Mouse (Mus musculus): ENCODE measurements at regions not wholly inside any gene's neighbourhood (a gene's known extent, or its start where the extent isn't known, plus 50 kb on each side); places are given as distances from the start of the nearest gene placed in this dataset.

DNA sequence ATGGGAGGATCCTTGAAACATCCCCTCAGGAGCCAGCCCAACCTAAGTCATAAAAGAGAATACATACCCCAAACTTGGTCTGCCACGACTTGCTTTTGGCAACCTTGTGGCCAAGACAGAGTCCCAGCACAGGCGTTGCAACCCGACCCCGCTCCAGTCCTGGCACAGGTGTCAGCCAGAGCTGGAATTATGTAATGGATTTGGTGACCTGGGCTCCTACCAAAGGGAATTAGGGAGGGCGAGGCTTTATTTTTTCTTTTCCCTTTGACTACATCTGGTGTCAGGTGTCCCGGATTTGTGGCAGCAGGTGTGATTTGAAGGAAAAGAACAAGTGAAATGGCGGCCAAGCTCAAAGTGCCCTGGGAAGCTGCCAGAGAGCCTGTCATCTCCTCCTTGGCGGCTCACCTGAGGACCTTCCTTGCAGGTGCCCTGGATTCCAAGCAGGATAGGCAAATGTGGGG is 212.9 kb downstream of the Mef2c start:
- no peaks in the 10 kb centered on the region for H3K36me3 ChIP-seq (ENCODE audit: control insufficient read depth, insufficient read depth, low read length, poor library complexity, severe bottlenecking)
- no peaks in the 10 kb centered on the region for H3K9me3 ChIP-seq (replicated peaks; ENCODE audit: control insufficient read depth, insufficient read depth, low read length, poor library complexity, severe bottlenecking)
- no peak overlapping the region for H3K27ac ChIP-seq (ENCODE audit: insufficient read depth, low read length)
- no peaks in the 10 kb centered on the region for H3K4me1 ChIP-seq (ENCODE audit: control insufficient read depth, insufficient read depth, low read length)
- H3K27me3 ChIP-seq (ENCODE audit: control insufficient read depth, insufficient read depth, low read length, poor library complexity, severe bottlenecking): peaks cover 26% of the 10 kb centered on the region
- TF ChIP-seq EP300 (IDR thresholded peaks at IDR 0.05; ENCODE audit: insufficient read depth, low read depth, low read length): no peak
- no peak for TF ChIP-seq POLR2A (IDR thresholded peaks at IDR 0.05; ENCODE audit: insufficient read depth, low read length)
- no peak for TF ChIP-seq CTCF (IDR thresholded peaks at IDR 0.05; ENCODE audit: low read depth, low read length)
- no peak overlapping the region for H3K4me3 ChIP-seq (ENCODE audit: low read depth, low read length)
- no peak overlapping the region for H3K9ac ChIP-seq (ENCODE audit: low read depth, poor library complexity, severe bottlenecking)

DNA sequence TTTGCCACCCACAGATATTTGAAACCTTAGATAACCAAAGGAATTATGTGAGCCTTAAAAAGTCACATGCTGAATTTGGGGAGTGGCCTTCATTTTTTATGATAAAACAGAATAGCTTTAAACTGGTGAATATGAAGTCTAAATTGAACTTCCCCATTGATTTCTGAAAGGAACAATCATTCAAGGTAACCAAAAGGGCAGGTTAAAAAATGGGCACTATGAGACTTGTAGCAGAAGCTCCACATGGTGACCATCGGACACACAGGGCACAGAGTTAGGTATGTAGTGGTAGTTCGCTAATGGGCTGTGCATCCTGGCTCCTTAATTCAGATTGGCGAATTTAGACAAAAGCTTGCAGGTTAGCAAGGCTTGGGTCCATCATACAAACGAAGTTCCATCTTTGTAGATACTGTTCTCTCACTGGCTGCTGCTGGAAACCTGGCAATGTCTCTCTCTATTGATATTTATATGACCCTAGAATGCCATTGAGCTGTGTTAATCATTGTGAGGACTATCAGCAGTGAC is 213.9 kb downstream of the Mef2c start:
- Histone ChIP-seq H3K4me1 (ENCODE audit: control insufficient read depth, insufficient read depth, low read length) (no peaks in the 10 kb centered on the region), H3K9ac (ENCODE audit: low read depth, poor library complexity, severe bottlenecking) (no peak overlapping the region), H3K27ac (ENCODE audit: insufficient read depth, low read length) (no peak overlapping the region)

DNA sequence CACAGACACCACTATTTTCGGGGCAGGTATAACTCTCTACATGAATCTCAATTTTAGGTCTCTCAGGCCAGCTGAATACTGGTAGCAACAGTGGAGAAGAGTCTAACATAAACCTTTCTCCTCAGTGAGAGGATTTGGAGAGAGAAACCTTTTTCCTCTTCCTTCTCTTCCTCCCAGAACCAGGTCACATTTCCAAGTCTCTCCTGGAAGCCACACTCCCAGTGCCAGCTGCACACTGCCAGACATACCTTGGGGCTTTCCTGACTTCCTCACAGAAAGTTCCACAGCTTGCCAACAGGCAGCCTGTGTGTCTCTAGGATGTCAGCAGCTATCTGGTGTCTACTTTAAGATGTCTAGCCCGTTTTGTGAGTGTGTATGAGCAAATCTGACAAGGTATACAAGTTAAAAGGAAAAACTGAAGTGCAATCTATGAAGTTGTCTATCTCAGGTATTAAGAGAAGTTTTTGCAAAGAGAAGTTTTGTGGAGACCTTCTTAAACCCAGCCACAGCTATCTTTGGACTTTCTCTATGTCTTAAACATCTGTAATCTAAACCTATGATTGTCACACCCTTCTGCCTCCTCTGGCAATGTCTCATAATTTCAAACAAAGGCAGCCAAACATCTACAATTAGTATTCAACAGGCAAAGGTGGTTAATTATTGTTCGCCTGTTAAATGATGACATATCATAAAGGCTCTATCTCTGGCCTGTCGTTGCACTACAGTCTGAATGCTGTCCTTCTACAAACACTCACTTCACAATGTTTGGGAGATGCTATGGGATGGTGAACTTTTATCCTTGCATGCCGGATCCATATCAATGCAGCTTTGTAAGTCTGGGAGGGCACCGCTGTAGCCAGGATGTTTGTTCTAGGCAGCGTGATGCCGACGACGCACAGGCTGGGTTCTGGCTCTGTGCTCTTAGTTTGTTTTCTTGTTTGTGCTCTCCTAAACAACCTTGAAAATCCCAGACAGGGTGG is 214.9 kb downstream of the Mef2c start:
- Histone ChIP-seq H3K9me3 (replicated peaks; ENCODE audit: control insufficient read depth, insufficient read depth, low read length, poor library complexity, severe bottlenecking) (no peaks in the 10 kb centered on the region), H3K4me3 (ENCODE audit: low read depth, low read length) (no peak overlapping the region), H3K9ac (ENCODE audit: low read depth, poor library complexity, severe bottlenecking) (no peak overlapping the region), H3K4me1 (ENCODE audit: control insufficient read depth, insufficient read depth, low read length) (no peaks in the 10 kb centered on the region), H3K27me3 (ENCODE audit: control insufficient read depth, insufficient read depth, low read length, poor library complexity, severe bottlenecking) (peaks cover 36% of the 10 kb centered on the region), H3K36me3 (ENCODE audit: control insufficient read depth, insufficient read depth, low read length, poor library complexity, severe bottlenecking) (no peaks in the 10 kb centered on the region), H3K27ac (ENCODE audit: insufficient read depth, low read length) (no peak overlapping the region)
- TF ChIP-seq EP300 (IDR thresholded peaks at IDR 0.05; ENCODE audit: insufficient read depth, low read depth, low read length) (no peak), POLR2A (IDR thresholded peaks at IDR 0.05; ENCODE audit: insufficient read depth, low read length) (no peak), CTCF (IDR thresholded peaks at IDR 0.05; ENCODE audit: low read depth, low read length) (no peak)

More for the DNA sequence above, 213.9 kb downstream of the Mef2c start:
- Histone ChIP-seq H3K27me3 (ENCODE audit: control insufficient read depth, insufficient read depth, low read length, poor library complexity, severe bottlenecking) (peaks cover 33% of the 10 kb centered on the region), H3K36me3 (ENCODE audit: control insufficient read depth, insufficient read depth, low read length, poor library complexity, severe bottlenecking) (no peaks in the 10 kb centered on the region), H3K9me3 (replicated peaks; ENCODE audit: control insufficient read depth, insufficient read depth, low read length, poor library complexity, severe bottlenecking) (no peaks in the 10 kb centered on the region), H3K4me3 (ENCODE audit: low read depth, low read length) (no peak overlapping the region)
- no peak for TF ChIP-seq EP300 (IDR thresholded peaks at IDR 0.05; ENCODE audit: insufficient read depth, low read depth, low read length)

DNA sequence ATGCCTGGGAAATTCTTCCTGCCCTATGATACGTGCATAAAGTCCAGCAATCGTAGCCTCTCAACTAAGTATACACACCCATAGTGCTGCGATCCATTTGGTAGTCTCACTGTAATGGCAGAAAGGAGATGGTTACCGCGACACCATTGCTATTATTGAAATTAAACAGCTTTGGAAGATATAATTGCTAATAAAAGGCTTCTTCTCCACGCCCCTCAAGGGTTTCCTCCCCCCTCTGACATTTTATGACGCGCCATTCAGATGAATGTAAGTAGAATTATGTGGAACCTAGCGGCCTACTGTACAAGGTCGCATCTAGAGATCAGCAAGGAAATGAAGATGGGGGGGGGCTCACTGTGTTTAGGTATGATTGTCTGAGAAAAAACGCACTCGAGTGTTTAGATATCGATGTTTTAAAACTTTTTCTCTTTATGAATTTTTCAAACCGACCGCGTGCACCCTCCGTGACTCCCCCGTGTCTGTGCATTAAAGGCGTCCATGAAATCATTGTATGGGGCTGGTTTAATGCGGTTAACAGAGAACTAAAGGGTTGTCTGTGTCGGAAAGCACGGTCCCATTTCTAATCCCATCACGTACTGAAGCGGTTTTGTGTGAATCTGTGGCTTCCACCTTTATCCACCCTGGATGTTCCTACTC is 215.9 kb downstream of the Mef2c start:
- Histone ChIP-seq H3K4me3 (ENCODE audit: low read depth, low read length) (no peak overlapping the region), H3K9me3 (replicated peaks; ENCODE audit: control insufficient read depth, insufficient read depth, low read length, poor library complexity, severe bottlenecking) (no peaks in the 10 kb centered on the region), H3K27me3 (ENCODE audit: control insufficient read depth, insufficient read depth, low read length, poor library complexity, severe bottlenecking) (peaks cover 36% of the 10 kb centered on the region), H3K4me1 (ENCODE audit: control insufficient read depth, insufficient read depth, low read length) (no peaks in the 10 kb centered on the region), H3K36me3 (ENCODE audit: control insufficient read depth, insufficient read depth, low read length, poor library complexity, severe bottlenecking) (no peaks in the 10 kb centered on the region), H3K9ac (ENCODE audit: low read depth, poor library complexity, severe bottlenecking) (no peak overlapping the region), H3K27ac (ENCODE audit: insufficient read depth, low read length) (no peak overlapping the region)
- no peak for TF ChIP-seq CTCF (IDR thresholded peaks at IDR 0.05; ENCODE audit: low read depth, low read length)
- no peak for TF ChIP-seq EP300 (IDR thresholded peaks at IDR 0.05; ENCODE audit: insufficient read depth, low read depth, low read length)

DNA sequence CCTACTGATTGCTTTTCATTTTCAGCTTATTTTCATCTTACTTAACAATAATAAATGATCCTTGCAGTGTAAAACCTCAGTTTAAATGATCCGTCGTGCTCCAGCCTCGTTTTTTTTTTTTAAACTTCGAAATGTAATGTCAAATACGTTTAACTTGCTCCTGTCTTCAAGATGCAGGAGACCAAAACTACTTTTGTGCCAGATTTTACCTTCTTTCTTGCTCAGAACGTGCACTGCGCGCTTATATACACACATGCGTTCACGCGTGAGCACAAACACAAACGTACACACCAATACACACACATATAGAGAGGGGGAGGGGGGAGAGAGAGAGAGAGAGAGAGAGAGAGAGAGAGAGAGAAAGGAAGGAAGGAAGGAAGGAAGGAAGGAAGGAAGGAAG is 216.5 kb downstream of the Mef2c start:
- Histone ChIP-seq H3K4me3 (ENCODE audit: low read depth, low read length) (no peak overlapping the region), H3K27me3 (ENCODE audit: control insufficient read depth, insufficient read depth, low read length, poor library complexity, severe bottlenecking) (peaks cover 39% of the 10 kb centered on the region), H3K36me3 (ENCODE audit: control insufficient read depth, insufficient read depth, low read length, poor library complexity, severe bottlenecking) (no peaks in the 10 kb centered on the region), H3K27ac (ENCODE audit: insufficient read depth, low read length) (no peak overlapping the region), H3K9ac (ENCODE audit: low read depth, poor library complexity, severe bottlenecking) (no peak overlapping the region), H3K9me3 (replicated peaks; ENCODE audit: control insufficient read depth, insufficient read depth, low read length, poor library complexity, severe bottlenecking) (no peaks in the 10 kb centered on the region), H3K4me1 (ENCODE audit: control insufficient read depth, insufficient read depth, low read length) (no peaks in the 10 kb centered on the region)
- TF ChIP-seq CTCF (IDR thresholded peaks at IDR 0.05; ENCODE audit: low read depth, low read length) (no peak), EP300 (IDR thresholded peaks at IDR 0.05; ENCODE audit: insufficient read depth, low read depth, low read length) (no peak), POLR2A (IDR thresholded peaks at IDR 0.05; ENCODE audit: insufficient read depth, low read length) (no peak)

Data from ES-Bruce4 (cell line).